Mouse (Mus musculus) small intestine, adult 2 months (tissue): Measurements from ENCODE around the gene Ptprm.

Experiments
- CTCF ChIP-seq: fragments of 200-500 bp; IDR thresholded peaks from 2 replicates; pipeline ENCODE4 v1.5.1; 2012; ENCODE audit warnings: low read depth, mild to moderate bottlenecking, control low read depth, inconsistent platforms, low read length, moderate library complexity, mixed read lengths; ENCODE audit not compliant: insufficient replicate concordance, insufficient read length; ENCODE audit errors: extremely low read depth
- POLR2A ChIP-seq: fragments of 200-500 bp; IDR thresholded peaks from 2 replicates; pipeline ENCODE4 v1.6.1; 2012; ENCODE audit warnings: low read depth, mild to moderate bottlenecking, control low read depth, inconsistent platforms, low read length, moderate library complexity

DNA sequence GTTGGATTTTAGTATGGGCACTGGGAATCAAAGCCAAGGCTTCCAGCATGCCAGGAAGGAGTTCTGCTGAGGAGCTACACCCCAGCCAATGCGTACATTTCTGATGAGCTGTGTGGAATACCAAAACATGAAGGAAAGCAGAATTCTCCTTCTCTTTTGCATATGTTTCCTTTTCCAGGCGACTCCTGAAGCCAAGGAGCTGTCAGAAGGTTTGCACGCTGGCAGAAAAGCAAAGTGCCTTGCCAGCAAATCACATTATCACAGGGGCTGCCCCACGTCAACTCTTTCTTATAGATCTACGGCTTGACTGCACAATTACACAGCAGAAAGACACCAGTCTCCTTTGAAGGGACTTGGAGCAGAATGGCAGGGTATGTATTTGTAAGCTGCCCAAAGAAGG is 233.4 kb downstream of the Ptprm start:
- TF ChIP-seq CTCF, result no peak
- TF ChIP-seq POLR2A, result no peak
